Mouse (Mus musculus) kidney, postnatal 25 days (tissue): Measurements from ENCODE around the gene Hist1h4k.
"Not testable (repeated sequence)": the region's sequence is repeated elsewhere in the genome, so short reads cannot be mapped to it uniquely, and the experiment has no call there.

Experiments
- DNase-seq, 2 experiments: peaks; one replicate each; pipeline ENCODE4 v3.0.0; 2021; ENCODE audit warnings: mixed read lengths in 2 of 2

Hist1h4k gene

DNA sequence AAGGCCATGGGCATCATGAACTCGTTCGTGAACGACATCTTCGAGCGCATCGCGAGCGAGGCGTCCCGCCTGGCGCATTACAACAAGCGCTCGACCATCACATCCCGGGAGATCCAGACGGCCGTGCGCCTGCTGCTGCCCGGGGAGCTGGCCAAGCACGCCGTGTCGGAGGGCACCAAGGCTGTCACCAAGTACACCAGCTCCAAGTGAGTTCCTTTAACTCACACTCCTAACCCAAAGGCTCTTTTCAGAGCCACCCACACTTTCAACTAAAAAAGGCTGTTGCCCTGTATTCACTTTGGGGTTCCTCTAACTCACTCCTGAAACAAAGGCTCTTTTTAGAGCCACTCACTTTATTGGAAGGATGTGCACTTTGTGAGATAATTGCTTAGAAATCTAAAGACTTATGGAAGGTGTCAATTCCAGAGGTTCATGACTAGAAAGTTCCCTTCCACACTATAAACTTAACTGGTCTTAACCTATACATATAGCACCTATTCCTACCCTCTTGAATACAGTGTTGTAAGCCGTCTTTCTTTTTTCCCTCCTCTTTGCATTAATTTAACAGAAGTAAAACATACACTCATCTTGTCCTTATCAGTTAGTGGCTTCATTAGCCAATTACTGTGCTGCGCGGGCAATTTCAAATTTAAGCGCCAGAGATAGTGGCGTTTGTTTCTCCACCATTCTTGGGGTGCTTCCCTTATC is 4.1 kb upstream of the Hist1h4k start:
- not testable (repeated sequence) for DNase-seq

DNA sequence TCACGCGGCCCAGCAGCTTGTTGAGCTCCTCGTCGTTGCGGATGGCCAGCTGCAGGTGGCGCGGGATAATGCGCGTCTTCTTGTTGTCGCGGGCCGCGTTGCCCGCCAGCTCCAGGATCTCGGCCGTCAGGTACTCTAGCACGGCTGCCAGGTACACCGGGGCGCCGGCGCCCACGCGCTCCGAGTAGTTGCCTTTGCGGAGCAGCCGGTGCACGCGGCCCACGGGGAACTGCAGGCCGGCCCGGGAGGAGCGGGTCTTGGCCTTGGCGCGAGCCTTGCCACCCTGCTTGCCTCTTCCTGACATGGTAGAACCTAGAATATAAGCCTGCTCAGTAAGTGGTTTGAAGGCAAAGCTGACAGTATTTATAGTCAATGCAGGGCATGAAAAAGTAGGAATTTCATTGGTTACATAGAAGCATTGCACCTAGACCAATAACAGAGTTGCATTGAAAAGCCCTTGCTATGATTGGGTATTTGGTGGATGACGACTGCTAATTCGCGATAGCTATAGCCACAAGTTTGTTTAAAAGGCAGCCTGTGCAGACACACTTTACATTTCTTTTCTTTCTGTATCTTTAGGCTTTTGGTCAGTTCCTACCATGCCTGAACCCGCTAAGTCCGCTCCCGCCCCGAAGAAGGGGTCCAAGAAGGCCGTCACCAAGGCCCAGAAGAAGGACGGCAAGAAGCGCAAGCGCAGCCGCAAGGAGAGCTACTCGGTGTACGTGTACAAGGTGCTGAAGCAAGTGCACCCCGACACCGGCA is 3.4 kb upstream of the Hist1h4k start, which contains the start of the genes Hist1h2ak and Hist1h2bn:
Gene Hist1h2ak, minus strand, starts transcription at position 304 of the 762 bp plus-strand sequence.
Gene Hist1h2bn, plus strand, starts transcription at position 600 of the 762 bp plus-strand sequence.
- DNase-seq, result peak; percentile 53 to 62

DNA sequence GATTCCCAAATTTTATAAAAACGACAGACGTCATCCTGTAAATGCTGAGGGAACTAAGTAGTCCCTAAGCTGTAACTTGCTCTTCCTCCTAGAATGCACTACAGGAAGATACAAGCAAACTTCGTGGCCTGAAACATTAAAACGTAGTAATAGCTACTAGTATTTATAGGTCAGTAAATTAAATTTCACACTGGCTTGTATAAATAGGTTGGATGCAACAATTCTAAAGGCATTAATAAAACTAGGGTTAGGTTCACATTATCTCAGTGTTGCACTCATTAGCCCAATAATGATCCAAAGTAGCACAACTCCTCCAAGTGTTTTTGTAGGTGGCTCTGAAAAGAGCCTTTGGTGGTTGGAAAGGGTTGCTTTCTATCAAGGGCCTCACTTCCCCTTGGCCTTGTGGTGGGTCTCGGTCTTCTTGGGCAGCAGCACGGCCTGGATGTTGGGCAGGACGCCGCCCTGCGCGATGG is 2.8 kb upstream of the Hist1h4k start:
- no peak for DNase-seq

DNA sequence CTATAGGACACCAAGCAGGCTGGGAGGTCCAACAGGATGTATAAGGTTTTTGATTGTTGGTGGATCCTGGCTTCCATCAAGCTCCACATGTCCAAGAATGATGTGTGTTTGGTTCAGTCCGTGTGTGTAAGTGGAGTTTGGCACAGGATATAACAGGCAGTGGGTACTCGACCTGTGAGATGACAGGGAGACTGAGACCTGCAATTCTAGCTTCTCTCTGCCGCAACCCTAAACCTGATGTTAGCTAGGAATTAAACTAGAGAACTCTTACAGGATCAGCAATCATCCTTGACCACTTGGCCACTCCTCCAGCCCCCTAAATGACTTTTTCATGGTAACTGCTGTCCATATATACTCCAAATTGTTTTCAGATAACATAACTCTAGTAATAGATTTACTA is 2.1 kb upstream of the Hist1h4k start:
- no peak for DNase-seq

DNA sequence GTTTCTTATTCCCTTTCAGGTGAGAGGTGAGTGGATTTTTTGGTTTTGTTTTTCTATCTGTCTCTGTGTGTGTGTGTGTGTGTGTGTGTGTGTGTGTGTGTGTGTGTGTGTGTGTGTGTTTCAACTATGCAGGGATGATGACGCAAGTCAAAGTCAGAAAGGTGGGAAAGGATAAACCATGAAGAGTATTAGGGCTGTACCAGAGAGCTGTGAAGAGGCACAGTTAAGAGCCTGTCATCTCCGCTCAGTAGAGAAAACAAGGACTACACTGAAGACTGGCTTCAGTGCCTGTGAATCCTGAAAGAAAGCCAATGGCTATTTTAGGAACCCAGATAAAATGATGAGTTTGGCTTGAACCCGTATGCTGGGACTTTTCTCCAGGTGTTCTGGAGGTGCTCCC is 1.5 kb upstream of the Hist1h4k start:
- DNase-seq, result no peak

DNA sequence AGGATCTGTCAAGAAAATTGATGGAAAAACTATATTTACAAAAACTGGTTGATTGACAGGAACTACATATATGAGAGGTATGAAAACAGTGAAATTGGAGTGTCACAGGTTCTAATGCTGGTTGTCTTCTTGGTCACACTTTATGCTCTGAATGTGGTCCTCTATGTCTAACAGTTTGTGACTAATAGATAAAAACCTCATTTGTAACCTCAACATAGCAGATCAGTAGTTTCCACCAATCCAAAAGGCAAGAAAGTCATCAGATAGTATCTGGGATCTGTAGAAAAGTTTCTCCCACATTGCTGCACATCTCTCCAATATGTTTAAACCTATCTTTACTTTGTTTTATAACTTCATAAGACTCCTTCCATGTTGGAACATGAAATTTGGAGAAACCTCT is 1.1 kb upstream of the Hist1h4k start:
- no peak for DNase-seq

DNA sequence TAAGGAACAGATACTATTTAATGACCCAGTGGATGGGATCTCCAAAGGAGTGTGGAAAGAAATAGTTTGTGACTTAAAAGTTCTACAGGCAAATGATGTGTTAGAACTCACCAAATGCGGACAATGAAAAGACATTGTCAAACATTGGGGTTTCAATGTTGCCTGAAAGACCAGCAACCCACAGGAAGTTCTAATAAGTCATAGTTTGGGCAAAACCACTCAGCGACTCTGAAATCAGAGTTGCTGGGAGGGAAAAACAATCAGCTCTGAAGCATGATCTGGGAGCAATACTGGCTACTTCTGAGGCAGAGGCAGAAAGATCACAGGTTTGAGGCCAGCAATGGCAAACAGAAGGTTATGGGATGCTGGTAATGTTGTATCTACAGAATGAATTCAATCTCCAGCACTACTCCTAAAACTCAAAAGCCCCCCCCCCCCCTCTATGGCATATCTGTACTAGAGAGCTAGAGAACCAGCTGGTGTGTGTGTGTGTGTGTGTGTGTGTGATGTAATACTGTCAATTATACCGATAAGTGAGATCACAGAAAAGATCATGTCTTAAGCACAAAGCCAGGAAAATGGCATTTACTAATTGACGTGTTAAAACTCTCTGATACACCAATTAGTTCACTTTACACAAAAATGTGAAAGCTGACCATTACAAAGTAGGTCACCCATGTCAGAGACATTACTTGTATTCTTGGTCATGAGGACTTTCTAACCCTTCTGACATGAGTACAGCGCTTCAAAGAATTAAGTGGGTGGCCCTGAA is 732 bp downstream of the Hist1h4k start:
- no peak for DNase-seq

DNA sequence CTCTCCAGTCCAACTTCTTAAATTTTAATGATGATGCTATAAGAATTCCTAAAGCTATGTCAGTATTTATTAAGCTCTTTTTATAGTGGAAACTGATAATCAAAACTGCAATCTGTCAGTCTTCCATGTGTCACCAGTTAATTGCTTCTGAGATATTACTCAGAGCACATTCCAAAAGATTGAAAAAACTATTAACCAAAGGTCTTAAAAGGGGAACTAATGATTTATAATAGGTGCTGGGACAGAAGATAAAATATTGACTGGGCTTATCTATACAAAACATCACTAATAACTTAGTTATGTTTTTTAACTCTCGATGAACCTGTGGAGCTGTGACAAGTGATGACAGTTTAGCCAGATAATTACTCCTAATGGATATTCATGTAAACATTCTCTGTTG is 5.3 kb downstream of the Hist1h4k start:
- DNase-seq, result no peak

DNA sequence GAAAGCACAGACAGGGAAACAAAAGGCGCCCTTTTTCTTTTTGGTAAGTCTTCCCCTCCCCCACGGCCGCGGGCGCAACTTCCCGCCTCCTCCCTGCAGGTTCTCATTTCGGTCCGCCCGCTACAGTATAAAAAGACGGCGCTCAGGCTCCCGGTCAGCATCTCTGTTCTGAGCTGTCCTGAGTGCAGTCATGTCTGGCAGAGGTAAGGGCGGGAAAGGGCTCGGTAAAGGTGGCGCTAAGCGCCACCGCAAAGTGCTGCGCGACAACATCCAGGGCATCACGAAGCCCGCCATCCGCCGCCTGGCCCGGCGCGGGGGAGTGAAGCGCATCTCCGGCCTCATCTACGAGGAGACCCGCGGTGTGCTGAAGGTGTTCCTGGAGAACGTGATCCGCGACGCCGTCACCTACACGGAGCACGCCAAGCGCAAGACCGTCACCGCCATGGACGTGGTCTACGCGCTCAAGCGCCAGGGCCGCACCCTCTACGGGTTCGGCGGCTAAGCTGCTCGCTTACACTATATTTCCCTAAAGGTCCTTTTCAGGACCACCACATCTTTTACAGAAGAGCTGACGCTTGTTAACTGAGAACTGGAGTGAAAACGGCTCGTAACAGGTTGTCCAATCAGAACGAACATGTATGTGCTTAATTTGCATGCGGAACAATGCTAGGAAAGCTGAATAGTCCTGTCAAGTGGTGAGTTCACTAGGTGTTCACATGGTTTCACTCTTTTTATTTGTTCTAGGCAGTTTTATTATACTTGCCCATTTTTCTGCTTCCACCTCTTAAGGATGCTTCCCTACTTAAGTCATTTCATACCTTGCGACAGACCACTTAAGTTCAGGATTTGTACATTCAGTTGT is 15.2 kb downstream of the Hist1h4k start, which contains the start of gene Hist1h4j:
Gene Hist1h4j, plus strand, starts transcription at position 159 of the 862 bp plus-strand sequence.
- DNase-seq, result peak; percentile 70 to 78

DNA sequence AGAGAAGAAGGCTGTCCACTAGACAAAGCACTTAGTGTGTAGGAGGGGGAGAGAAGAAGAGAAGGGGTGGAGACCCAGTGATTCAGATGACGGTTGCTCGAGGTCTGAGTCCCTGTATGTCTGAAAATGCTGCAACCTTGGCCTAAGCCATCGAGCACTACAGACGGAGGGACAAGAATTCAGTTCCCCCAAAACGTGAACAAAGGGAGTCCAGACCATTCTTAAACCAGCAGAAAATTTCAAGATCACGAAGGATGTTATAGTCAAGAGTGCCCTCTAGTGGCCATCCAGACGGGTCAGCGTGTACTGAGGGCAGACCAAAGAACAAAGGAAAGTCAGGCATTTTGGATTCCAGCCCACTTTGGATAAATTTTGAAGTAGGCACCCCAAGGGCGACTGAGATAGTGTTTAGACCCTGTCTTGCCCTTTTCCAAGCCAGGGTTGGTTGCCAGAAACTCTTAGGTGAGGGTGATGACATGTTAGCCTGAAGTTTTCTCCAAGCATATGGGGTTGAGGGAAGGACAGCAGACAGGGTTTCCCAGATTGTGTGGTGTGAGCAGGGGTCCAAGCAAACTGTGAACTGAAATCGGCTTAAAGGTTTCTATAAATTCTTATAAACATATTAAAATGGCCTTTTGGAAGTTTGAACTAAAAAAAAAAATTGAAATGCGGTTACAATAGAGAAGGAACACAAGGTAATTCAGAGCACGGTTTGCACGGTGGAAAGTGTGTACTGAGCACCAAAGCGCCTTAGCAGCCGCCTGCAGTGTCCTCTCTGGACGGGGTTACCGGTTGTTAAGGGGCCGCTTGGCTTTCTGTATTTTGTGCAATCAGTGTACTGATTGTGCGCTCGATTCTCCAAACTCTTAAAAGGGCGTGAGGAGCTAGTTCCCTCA is 16.0 kb downstream of the Hist1h4k start:
- DNase-seq, result peak; percentile 74 to 81

DNA sequence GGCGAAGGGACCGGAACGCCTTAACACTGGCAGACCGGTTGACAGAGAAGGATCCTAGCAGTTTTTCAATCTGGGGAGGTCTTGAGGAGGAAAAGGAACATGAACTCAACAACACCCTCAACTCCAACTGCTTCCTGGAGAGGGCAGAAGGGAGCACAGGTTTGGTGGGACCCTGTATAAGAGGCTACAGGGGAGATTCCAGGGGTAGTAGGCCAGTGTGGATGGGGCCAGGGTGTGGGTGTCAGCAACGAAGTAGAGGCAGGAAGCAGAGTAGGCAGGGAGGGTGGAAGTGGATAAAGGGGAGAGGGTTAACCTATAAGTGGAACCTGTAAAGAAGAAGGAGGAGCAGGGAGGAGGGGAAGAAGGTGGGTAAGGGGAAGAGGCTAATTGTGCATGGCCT is 16.8 kb downstream of the Hist1h4k start:
- no peak for DNase-seq

DNA sequence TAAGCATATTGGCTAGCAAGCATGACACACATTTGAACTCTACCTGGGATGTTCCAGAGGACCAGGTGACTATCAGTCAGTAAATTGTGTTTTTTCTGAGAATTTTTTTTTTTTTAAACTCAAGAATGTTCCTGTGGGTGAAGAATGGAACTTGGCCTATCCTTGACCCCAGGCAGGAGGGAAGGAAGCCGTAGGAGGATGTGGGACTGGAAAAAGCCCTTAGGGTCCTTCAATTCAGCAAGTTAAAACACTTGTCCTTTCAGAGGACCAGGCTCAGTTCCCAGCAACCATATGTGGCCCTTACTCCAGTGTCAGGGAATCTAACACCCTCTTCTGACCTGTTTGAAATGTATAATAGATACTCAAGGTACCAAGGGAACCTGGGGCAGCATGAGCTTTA is 20.8 kb downstream of the Hist1h4k start:
- no peak for DNase-seq

DNA sequence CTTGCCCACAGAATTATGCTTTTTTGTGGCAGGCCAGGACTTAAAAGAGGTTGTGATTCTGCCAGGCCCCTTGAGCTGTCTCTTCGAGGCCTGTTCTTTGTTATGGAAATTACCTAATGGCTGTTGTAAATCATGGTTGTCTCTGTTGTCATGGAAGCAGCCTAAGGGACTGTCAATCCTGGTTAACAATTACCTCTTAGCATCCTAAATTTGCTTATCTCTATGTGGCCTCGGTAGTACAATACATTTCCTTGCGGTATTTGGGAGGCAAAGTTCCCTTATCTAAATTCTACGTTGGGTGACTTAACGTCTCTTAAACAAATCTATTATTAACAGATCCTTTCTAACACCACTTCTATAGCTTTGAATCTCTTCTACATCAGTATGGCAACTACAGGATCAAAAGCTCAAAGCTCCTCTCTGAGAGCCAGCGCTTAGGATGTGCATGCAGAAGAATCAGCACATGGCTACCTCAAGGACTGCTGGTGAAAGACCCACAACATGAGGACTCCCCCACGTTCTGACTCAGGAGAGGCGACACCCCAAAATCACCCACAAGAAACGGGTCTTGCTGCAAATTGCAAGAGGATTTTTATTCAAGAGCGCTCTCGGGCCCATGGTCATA is 22.2 kb downstream of the Hist1h4k start:
- no peak for DNase-seq

DNA sequence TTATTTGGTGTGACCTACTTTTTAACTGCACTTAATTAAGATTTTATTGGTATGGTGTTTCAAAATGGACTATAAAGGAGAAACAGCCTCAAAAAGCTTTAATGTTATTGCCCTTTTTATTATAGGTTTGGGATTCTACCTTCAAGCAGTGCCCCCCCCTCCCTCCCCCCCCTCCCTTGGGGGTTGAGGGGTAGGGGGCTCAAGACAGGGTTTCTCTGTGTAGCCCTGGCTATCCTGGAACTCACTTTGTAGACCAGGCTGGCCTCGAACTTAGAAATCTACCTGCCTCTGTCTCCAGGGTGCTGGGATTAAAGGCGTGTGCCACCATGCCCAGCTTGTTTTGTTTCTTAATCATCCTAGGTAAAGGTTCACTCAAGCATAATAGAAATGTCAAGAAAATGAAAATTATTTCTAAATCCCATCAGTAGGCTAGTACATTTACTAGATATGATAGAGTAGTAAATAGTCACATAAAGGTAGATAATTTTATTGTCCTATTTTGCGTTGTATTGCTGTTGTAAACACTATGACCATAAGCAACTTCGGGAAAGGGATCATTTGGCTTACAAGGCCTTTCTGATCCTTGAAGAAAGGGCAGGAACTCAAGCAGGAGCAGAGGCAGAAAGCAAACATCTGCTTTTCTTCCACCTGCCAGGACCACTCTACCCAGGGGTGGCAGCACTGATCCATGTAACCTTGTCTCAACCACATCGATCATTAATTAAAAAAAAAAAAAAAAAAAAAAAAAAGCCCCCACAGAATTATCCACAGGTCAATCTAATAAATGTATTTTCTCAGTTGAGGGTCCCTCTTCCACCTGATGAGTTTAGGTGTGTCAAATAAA is 27.1 kb downstream of the Hist1h4k start:
- DNase-seq, result no peak

DNA sequence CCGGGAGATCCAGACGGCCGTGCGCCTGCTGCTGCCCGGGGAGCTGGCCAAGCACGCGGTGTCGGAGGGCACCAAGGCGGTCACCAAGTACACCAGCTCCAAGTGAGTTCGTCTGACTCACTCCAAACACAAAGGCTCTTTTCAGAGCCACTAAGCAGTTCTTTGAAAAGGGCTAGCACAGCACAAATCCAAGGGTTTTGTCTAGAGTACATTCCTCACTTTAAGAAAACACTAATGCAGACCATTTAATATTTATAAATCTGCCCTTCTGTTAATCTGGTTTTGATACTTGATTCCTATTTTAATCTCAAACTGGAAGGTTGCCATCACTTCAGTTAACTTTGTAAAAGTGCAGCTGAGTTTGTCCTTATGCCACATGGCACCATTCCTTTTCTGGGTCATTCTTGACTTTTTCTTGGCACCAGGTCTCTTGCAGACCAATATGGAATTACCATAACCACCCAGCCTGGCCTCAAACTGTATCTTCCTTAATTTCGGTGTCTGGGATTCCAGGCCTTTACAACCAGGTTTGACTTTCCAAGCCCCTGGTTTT is 27.9 kb downstream of the Hist1h4k start:
- DNase-seq, result no peak

DNA sequence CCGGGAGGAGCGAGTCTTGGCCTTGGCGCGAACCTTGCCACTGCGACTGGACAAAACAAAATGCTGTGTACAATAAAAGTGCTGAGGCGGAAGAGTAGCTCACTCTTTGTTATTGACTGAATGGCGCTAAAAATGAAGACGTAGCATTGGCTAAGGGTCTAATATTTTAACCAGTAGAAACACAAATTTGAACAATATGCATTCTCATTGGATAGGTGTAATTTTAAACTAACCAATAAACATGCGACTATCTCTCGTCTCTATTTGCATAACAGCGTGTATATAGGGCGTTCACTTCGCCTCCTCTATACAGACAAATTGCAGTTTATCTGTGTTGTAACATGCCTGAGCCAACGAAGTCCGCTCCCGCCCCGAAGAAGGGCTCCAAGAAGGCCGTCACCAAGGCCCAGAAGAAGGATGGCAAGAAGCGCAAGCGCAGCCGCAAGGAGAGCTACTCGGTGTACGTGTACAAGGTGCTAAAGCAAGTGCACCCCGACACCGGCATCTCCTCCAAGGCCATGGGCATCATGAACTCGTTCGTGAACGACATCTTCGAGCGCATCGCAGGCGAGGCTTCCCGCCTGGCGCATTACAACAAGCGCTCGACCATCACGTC is 28.4 kb downstream of the Hist1h4k start, which contains the start of gene Hist1h2bm:
Gene Hist1h2bm, plus strand, starts transcription at position 288 of the 616 bp plus-strand sequence.
- DNase-seq, result peak; percentile 52 to 58

DNA sequence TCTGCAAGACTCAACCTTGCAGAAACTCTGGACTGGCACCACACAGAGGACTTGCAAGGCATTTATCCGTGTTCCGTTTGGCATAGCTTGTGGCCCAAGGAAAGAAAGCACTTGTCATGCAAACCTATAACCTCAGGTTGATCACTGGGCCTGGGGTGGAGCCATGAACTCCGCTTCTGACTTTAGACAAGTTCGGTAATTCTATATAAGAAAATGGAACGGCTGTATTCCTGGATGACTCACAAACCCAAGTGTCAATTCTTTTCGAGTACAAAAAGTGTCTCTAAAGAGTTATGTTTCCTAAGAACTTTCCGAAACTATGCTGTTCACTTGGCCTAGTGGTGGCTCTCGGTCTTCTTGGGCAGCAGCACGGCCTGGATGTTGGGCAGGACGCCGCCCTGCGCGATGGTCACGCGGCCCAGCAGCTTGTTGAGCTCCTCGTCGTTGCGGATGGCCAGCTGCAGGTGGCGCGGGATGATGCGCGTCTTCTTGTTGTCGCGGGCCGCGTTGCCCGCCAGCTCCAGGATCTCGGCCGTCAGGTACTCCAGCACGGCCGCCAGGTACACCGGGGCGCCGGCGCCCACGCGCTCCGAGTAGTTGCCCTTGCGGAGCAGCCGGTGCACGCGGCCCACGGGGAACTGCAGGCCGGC is 29.1 kb downstream of the Hist1h4k start:
- not testable (repeated sequence) for DNase-seq
